Mouse (Mus musculus): ENCODE results near the gene Nop16. TPM values are rescaled to one million over a fixed set of nuclear protein-coding genes. Genes with fewer than 3 reads are reported as not detected.

Gene Nop16
- polyA plus RNA-seq, 1 experiment, result 10.7 TPM

DNA sequence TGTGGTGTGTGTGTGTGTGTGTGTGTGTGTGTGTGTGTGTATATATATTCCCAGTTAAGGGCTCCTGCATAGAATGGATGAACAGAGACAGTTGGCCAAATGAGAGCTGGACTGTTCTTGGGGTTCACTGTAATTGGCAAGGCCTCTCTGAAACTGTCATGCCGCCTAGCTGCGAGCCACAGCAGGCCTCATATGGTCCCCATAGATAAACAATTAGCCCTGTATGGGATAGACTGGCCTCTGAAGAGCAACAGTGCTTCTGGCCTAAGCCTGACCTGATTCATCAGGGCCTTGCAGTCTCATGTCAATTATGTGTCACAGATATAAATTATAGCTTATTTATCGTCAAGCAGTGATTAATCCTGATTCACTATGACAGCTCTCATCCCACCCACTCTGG is 18.1 kb upstream of the Nop16 start:
- no peak for TF ChIP-seq CTCF (IDR thresholded peaks at IDR 0.05; ENCODE audit: control insufficient read depth, insufficient read depth, insufficient replicate concordance, low read depth, low read length)
- Histone ChIP-seq H3K27ac (ENCODE audit: control insufficient read depth, insufficient read depth, low read depth, low read length) (no peak overlapping the region), H3K27me3 (ENCODE audit: control insufficient read depth, insufficient read depth, low read length) (no peaks in the 10 kb centered on the region), H3K4me3 (ENCODE audit: control insufficient read depth, low read depth, low read length) (no peak overlapping the region), H3K36me3 (ENCODE audit: control insufficient read depth, insufficient read depth, low read length) (no peaks in the 10 kb centered on the region), H3K4me1 (ENCODE audit: control insufficient read depth, insufficient read depth, low read length) (peaks cover 13% of the 10 kb centered on the region)

DNA sequence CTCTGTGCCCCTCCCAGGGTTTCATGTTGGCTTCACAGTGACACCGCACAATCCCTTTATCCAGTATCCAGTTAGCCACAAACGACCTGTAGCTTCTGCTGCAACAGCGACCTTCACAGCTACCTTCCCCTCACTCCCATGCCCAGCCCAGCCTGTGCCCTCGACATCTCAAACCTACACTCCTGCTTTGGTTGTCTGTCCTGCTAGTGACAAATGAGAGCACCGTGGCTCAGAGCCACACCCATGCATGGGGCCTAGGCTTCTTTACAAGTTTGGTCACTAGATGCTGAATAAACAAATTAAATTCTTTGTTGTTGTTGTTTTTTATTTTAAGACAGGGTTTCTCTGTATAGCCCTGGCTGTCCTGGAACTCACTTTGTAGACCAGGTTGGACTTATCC is 17.3 kb upstream of the Nop16 start:
- TF ChIP-seq CTCF (IDR thresholded peaks at IDR 0.05; ENCODE audit: control insufficient read depth, insufficient read depth, insufficient replicate concordance, low read depth, low read length) (no peak), POLR2A (IDR thresholded peaks at IDR 0.05; ENCODE audit: control insufficient read depth, low read depth, low read length) (no peak)
- Histone ChIP-seq H3K4me3 (ENCODE audit: control insufficient read depth, low read depth, low read length) (no peak overlapping the region), H3K36me3 (ENCODE audit: control insufficient read depth, insufficient read depth, low read length) (no peaks in the 10 kb centered on the region), H3K4me1 (ENCODE audit: control insufficient read depth, insufficient read depth, low read length) (peaks cover 13% of the 10 kb centered on the region), H3K27me3 (ENCODE audit: control insufficient read depth, insufficient read depth, low read length) (no peaks in the 10 kb centered on the region), H3K27ac (ENCODE audit: control insufficient read depth, insufficient read depth, low read depth, low read length) (no peak overlapping the region)

DNA sequence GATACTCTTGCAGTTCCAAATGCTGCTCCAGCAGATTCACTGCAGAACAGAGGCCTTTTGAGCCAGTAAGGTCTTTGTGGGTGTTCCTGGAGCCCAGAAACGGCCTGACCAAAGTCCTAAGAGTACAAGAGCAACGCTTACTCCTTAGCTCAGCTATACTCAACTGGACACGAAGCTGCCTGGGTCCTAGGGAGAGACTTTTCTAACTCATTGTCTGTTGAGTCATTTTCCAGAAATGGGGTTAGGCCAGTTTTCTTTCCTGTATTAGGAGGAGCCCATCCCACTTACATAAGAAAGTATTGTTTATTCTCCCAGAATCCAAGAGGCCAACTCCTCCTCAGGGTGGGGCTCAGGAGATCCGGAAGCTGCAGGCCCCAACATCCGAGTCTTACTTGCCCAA is 15.5 kb upstream of the Nop16 start:
- Histone ChIP-seq H3K36me3 (ENCODE audit: control insufficient read depth, insufficient read depth, low read length) (no peaks in the 10 kb centered on the region), H3K27me3 (ENCODE audit: control insufficient read depth, insufficient read depth, low read length) (no peaks in the 10 kb centered on the region), H3K27ac (ENCODE audit: control insufficient read depth, insufficient read depth, low read depth, low read length) (no peak overlapping the region), H3K4me3 (ENCODE audit: control insufficient read depth, low read depth, low read length) (no peak overlapping the region), H3K4me1 (ENCODE audit: control insufficient read depth, insufficient read depth, low read length) (peaks cover 6% of the 10 kb centered on the region)
- TF ChIP-seq POLR2A (IDR thresholded peaks at IDR 0.05; ENCODE audit: control insufficient read depth, low read depth, low read length) (no peak), CTCF (IDR thresholded peaks at IDR 0.05; ENCODE audit: control insufficient read depth, insufficient read depth, insufficient replicate concordance, low read depth, low read length) (no peak)

GRCm38 (mm10) chr13:54604221-54604620 is 14.3 kb upstream of the Nop16 start:
- H3K27ac ChIP-seq (ENCODE audit: control insufficient read depth, insufficient read depth, low read depth, low read length), result no peak overlapping the region
- no peaks in the 10 kb centered on the region for H3K27me3 ChIP-seq (ENCODE audit: control insufficient read depth, insufficient read depth, low read length)
- peaks cover 6% of the 10 kb centered on the region for H3K4me1 ChIP-seq (ENCODE audit: control insufficient read depth, insufficient read depth, low read length)
- no peak overlapping the region for H3K4me3 ChIP-seq (ENCODE audit: control insufficient read depth, low read depth, low read length)
- no peaks in the 10 kb centered on the region for H3K36me3 ChIP-seq (ENCODE audit: control insufficient read depth, insufficient read depth, low read length)
- TF ChIP-seq CTCF (IDR thresholded peaks at IDR 0.05; ENCODE audit: control insufficient read depth, insufficient read depth, insufficient replicate concordance, low read depth, low read length), result no peak
- no peak for TF ChIP-seq POLR2A (IDR thresholded peaks at IDR 0.05; ENCODE audit: control insufficient read depth, low read depth, low read length)

GRCm38 (mm10) chr13:54603501-54603900 is 13.6 kb upstream of the Nop16 start:
- no peak for TF ChIP-seq CTCF (IDR thresholded peaks at IDR 0.05; ENCODE audit: control insufficient read depth, insufficient read depth, insufficient replicate concordance, low read depth, low read length)
- TF ChIP-seq POLR2A (IDR thresholded peaks at IDR 0.05; ENCODE audit: control insufficient read depth, low read depth, low read length), result no peak

GRCm38 (mm10) chr13:54602639-54603111 is 12.8 kb upstream of the Nop16 start:
- no peak overlapping the region for H3K27ac ChIP-seq (ENCODE audit: control insufficient read depth, insufficient read depth, low read depth, low read length)
- H3K27me3 ChIP-seq (ENCODE audit: control insufficient read depth, insufficient read depth, low read length), result no peaks in the 10 kb centered on the region
- H3K4me1 ChIP-seq (ENCODE audit: control insufficient read depth, insufficient read depth, low read length), result no peaks in the 10 kb centered on the region
- TF ChIP-seq POLR2A (IDR thresholded peaks at IDR 0.05; ENCODE audit: control insufficient read depth, low read depth, low read length) (no peak), CTCF (IDR thresholded peaks at IDR 0.05; ENCODE audit: control insufficient read depth, insufficient read depth, insufficient replicate concordance, low read depth, low read length) (no peak)
- H3K36me3 ChIP-seq (ENCODE audit: control insufficient read depth, insufficient read depth, low read length), result no peaks in the 10 kb centered on the region
- H3K4me3 ChIP-seq (ENCODE audit: control insufficient read depth, low read depth, low read length), result no peak overlapping the region

More at GRCm38 (mm10) chr13:54603501-54603900, 13.6 kb upstream of the Nop16 start:
- Histone ChIP-seq H3K27me3 (ENCODE audit: control insufficient read depth, insufficient read depth, low read length) (no peaks in the 10 kb centered on the region), H3K27ac (ENCODE audit: control insufficient read depth, insufficient read depth, low read depth, low read length) (no peak overlapping the region), H3K36me3 (ENCODE audit: control insufficient read depth, insufficient read depth, low read length) (no peaks in the 10 kb centered on the region), H3K4me1 (ENCODE audit: control insufficient read depth, insufficient read depth, low read length) (no peaks in the 10 kb centered on the region), H3K4me3 (ENCODE audit: control insufficient read depth, low read depth, low read length) (no peak overlapping the region)

DNA sequence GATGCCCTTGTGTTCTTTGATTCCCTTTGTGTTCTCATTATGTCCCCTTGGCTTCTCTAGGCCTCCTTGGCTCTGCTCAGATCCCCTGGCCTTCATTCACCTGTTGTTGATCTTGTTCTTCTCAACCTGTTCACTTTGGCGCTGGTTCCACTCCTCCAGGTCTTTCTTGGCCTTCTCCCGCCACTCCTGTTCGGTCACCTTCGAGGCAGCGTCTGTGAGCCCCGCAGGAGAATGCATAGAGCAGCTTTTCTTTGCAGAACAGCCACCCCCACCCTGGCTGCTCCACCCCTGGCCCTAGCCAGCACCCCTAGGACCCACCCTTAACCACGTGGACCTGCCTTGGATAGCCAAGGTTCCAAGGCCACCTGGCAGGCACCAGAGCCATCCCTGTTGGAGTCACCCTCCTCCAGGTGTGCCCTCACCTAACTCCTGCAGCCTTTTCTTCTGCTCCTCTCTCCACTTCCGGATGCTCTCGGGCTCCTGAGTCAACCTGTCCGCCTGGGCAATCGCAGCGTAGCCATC is 8.8 kb upstream of the Nop16 start:
- TF ChIP-seq POLR2A (IDR thresholded peaks at IDR 0.05; ENCODE audit: control insufficient read depth, low read depth, low read length), result no peak
- TF ChIP-seq CTCF (IDR thresholded peaks at IDR 0.05; ENCODE audit: control insufficient read depth, insufficient read depth, insufficient replicate concordance, low read depth, low read length), result no peak
- no peaks in the 10 kb centered on the region for H3K27me3 ChIP-seq (ENCODE audit: control insufficient read depth, insufficient read depth, low read length)
- H3K4me3 ChIP-seq (ENCODE audit: control insufficient read depth, low read depth, low read length), result no peak overlapping the region
- no peaks in the 10 kb centered on the region; the same call in 1 of the 2 replicates for H3K4me1 ChIP-seq (ENCODE audit: control insufficient read depth, insufficient read depth, low read length)
- no peaks in the 10 kb centered on the region for H3K36me3 ChIP-seq (ENCODE audit: control insufficient read depth, insufficient read depth, low read length)
- H3K27ac ChIP-seq (ENCODE audit: control insufficient read depth, insufficient read depth, low read depth, low read length), result no peak overlapping the region

GRCm38 (mm10) chr13:54596870-54597269 is 7.0 kb upstream of the Nop16 start:
- Histone ChIP-seq H3K4me1 (ENCODE audit: control insufficient read depth, insufficient read depth, low read length) (no peaks in the 10 kb centered on the region; the same call in 1 of the 2 replicates), H3K36me3 (ENCODE audit: control insufficient read depth, insufficient read depth, low read length) (no peaks in the 10 kb centered on the region), H3K4me3 (ENCODE audit: control insufficient read depth, low read depth, low read length) (no peak overlapping the region), H3K27me3 (ENCODE audit: control insufficient read depth, insufficient read depth, low read length) (no peaks in the 10 kb centered on the region), H3K27ac (ENCODE audit: control insufficient read depth, insufficient read depth, low read depth, low read length) (no peak overlapping the region)
- TF ChIP-seq CTCF (IDR thresholded peaks at IDR 0.05; ENCODE audit: control insufficient read depth, insufficient read depth, insufficient replicate concordance, low read depth, low read length), result no peak
- no peak for TF ChIP-seq POLR2A (IDR thresholded peaks at IDR 0.05; ENCODE audit: control insufficient read depth, low read depth, low read length)

All from testis, adult 2 months (tissue).